Mouse (Mus musculus) right cerebral cortex, postnatal 10 days (tissue): ENCODE data around the gene Stard13.

Source experiments
- DNase-seq, 2 experiments: peaks; one replicate each; pipeline ENCODE4 v3.0.0; 2021; ENCODE audit warnings: low spot score in 2 of 2

Gene Stard13

DNA sequence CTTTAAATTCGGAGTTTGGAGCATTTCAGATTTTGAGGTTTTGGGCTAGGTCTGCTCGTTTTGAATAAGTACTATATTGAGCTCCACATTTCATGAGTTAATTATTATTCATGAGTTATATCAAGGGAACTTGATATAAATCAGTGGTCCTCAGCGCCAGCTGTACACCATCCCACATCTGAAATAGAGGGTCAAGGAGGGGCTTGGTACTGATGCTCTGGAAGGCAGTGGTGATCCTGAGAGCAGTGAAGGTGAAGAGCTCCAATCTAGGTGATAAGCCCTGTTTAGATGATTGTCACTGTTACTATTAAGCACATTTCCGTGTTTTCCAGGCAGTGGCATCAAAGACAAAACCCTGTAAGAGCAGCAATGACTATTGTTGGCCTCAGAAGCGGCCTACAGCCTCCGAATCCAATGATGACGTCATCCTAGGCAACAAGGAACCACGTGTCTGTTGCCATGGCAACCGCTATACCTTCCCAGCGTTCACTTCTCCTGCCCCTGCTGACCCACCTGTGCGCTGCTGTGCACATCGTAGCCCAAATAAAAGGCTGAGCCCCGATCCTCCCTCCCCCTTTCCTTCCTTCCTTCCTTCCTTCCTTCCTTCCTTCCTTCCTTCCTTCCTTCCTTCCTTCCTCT, 5.2 kb downstream of the Stard13 start:
- DNase-seq = no peak

DNA sequence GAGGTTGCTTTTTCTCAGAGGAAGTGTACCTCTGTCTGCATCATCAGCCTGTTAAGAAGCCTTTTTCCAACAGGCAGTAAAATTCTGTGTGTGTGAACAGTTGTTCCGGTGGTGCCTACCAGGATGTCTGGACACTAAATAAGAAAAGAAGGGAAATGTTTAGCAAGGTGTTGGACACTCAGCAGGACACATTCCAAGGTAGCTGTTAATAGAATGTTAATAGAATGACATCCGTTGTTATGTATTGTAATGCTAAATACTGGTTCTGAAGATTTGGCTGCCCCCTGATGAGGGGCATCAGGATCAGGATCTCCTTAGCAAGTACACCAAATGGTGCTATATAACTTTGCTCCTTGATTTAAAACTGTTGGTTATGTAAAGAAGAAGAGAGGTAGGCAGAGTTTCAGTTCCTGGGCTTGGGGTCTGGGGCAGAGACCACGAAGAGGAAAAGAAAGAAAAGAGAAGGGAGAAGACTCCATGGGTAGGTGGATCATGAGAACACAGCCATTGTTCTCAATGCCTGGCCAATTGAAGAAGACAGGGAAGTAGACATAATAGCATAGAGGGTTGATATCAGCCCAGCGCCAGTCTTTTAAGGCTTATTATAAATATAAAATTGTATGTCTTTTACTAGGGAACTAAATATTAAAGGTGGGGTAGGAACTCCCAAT, 9.8 kb downstream of the Stard13 start:
- DNase-seq = no peak

DNA sequence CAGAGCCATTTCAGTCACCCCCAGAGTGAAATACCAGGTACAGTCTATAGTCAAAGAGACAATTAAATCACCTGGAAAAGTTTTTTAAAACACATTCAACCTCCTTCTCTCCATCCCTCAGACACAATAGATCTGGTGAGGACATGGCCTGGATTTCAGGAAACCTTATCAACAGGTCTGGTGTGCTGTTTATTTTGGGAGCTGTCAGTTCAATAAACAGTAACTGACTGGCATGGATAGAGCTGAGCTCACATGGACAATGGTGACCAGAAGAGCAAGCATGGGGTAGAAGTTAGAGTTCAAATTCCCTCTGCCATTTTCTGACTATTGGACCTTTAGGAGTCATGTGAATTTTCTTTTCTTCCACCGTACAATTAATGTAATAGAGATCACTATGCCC, 10.8 kb downstream of the Stard13 start:
- no peak for DNase-seq

DNA sequence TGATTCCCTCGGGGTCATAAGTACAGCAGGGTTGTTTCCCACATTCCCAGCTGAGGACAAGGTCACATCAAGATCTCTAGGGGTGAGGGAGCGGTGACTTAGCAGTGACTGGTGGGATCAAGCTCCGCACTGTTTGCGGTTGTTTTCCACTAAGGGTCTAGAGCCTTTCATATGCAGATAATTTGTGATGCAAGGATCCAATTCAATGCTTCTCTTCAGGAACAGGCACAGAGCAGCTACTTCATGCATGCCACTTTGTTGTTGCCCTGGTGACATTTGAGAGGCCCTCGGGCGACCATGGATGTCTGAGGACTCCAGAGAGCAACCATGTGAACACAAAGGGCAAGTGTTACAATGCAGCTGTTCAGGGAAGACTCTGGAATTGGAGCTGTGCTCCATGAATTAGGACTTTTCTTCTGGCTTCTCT, 14.9 kb downstream of the Stard13 start:
- peak; percentile 35 to 52 for DNase-seq

DNA sequence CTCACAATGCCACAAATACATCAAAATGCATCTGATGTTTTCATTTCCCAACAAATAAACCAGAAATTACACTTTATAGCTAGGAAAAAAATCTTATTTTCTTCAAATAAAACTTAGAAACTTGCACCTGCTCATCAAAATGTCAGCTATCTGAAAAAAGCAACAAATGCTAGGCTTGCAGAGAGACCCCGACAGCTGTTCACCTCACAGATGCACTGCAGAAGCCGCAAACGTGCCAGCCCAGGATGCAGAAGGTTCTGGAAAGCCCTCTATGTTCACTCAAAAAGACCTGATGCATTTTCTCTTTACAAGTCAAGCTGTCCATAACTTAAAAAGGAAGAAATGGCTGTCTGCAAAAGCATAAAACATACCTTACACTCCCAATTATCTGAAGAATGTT, 20.5 kb downstream of the Stard13 start:
- no peak for DNase-seq

DNA sequence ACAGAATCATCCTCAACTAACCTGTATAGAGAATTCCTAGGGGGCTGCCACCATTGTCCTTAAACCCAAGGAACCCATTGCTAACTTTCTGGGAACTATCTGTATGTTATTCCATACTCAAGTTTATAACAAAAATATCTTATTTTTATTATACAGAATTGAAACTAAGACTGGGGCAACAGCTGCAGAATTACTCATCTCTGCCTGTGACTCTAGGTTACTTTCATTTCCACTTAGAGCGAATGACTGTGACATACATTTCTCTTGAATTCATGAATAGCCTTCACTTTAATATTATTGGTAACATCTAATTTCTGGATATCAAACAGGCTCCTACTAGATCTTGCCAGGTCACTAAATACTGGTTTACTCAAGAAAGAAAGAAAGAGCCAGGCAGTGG, 22.8 kb downstream of the Stard13 start:
- DNase-seq = no peak

DNA sequence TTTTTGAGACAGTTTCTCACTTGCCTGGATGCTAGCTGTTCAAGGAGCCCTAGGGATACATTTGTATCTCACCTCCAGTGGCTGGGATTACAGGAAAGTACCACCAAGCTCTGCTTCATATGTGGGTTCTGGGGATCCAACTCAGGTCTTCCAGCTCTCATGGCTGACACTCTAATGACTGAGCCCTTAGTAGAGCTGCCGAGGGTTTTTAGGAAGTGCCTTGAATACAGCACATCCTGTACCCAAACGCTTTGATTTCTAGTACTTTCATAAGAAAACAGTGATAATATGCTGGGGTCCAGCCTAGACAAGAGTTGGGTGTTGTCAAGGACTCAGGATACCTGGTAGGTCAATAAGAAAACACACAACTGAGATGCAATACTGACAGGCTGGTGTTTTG, 23.6 kb downstream of the Stard13 start:
- no peak for DNase-seq

DNA sequence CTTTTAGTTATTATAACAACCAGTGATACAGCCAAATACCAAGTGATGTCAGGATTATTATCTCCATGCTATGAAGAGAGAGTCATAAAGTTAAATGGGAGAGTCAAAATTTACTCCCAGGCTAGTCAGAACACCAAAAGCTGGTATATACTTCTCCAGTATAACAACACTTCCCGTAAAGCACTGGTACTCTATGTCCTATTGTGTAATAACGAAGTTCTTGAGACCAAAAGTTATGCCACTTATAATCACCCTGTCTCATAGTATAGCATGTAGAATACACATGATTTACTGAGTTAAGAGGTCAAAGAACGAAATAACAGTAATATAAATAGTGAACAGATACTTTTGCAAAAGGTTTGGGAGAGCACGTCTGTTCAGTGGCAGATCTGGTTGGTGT, 28.6 kb downstream of the Stard13 start:
- no peak for DNase-seq

DNA sequence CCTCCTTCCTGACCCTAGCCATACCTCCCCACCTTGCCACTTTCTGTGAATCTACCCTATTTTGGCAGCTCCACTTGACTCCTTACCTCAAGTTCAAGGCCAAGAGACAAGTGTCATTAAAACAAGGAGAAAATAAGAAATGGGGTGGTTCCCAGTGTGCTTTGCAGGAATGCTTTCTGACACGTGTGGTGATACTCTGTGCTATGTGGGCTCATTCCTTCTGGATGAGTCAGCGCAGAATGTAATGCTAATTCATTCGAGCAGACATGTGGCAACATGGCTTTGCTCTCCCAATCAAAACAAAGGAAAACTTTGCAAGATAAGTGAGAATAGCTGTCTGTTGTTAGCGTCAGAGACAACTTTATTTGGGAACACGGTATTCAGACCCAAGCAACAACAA, 30.7 kb downstream of the Stard13 start:
- DNase-seq = no peak

DNA sequence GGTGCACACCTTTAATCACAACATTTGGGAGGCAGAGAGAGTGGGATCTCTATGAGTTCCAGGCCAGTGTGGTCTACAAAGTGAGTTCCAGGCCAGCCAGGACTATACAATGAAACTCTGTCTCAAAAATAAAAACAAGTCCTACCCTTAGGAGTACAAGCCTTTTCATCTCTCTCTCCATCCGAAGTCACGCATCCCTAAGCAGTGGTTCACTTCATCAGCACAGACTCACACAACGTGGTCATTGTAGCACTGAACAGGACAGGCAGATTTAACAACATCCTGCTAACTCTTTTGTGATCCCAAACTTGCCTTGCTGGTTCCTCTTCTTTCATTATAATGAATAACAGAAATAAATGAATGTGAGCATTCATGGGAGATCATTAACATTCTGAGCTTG, 32.4 kb downstream of the Stard13 start:
- no peak for DNase-seq

DNA sequence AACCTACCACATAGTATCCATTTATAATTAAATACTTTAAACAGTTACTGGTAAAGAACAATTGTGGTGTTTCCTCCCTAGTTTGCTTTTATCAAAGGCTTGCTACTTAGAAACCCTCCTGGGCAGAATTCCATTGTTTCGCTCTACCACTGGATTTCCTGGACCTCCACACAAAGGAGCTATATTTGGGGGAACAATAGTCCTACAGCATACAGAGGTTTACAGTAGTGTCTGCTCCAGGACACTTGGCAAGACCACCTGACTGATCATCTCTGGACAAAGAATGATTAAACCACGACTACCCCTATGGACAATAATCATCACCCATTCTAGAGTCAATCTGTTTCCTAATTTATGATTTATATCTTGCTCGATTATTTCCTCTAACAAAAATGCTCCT, 34.4 kb downstream of the Stard13 start:
- DNase-seq = no peak

DNA sequence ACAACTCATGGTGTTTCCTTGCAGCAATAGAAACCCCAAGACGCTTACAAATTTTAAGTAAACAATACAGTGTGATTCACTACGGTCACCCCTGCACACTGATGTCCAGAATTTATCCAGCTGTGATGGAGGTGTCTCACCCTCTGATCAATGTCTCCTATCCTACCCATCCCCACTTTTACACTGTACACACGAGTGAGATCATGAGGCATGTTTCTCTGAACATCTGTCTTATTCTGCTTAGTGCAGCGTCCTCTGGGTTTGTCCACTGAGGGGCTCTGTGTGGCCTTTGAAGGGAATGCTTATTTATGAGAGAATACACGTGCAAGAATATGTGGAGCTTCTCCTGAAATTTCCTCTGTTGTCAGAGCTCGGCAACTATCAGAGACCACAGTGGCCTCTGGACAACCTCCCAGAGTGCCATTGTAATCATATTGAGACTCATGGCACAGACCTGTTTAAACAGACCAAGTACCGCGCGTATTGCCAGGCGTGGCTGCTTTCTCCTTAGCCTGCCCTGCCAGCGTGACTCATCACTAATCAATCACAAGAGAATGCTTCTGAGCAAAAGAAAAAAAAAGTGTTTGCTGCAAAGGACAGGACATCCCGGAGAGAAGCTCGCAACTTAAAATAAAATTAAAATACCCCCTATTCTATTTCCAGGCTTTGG, 36.9 kb downstream of the Stard13 start:
- DNase-seq = no peak

DNA sequence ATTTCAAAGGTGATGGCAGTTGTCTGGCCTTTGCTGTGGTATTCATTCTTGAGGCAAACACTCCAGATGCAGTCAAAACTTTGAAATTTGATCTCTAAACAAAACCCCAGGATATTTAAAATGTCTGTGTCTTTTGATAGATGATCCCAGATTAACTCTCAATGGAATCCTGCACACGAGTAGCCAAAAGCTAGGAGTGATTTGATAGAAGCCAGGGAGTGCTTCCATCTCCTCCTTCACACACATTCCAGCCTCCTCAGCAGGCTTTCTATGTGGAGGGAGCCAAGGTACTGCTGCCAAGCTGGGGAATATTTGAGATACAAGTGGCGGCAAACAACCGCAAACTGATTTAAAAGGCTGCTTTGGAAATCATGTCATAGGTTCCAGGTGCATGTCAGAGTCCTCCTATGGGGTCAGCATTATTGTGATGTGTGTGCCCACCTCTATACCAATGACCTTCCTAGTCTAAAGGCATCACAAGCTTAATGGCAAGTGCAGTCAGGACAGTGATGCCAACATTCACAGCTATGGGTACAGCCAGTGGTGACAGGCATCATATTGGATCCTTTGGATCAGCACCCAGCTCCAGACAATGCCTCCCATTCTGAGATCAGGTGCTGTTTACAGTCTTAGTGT, 39.6 kb downstream of the Stard13 start:
- no peak for DNase-seq

DNA sequence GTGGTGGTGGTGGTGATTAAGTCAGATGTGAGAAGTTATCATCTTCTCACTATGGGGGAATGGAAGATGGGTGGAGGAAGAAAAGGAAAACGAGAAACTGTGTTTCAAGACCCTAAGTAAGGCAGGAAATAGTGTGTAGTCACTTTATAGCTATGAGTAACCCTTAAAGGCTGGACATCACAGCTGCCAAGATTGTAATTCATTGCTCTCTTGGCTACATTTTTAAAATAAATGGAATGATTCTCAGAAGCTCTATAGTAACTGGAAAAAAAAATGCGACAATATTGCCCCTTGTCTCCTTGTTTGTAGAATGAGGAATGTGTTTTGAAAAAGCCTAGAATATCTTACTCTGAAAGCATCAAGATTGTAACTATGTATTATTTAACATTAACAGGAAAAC, 41.4 kb downstream of the Stard13 start:
- no peak for DNase-seq

DNA sequence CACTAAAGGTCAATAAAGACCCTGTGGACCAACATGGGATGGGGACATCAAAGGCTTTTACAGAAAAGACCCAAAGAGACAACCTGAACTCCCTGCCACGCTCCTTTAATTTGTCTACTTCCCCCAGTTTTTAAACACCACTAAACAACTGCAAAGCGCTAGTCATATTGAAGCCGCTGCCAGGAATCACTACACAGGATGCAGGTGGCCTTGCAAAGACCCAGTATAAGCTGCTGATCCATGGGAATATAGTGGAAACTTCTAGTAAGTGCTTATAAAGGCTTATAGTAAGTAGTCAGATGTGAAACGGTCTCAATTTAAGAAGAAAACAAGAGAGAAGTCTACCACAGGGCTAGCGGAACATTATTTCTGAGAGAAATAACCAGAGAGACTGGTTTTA, 42.9 kb downstream of the Stard13 start:
- DNase-seq = no peak

DNA sequence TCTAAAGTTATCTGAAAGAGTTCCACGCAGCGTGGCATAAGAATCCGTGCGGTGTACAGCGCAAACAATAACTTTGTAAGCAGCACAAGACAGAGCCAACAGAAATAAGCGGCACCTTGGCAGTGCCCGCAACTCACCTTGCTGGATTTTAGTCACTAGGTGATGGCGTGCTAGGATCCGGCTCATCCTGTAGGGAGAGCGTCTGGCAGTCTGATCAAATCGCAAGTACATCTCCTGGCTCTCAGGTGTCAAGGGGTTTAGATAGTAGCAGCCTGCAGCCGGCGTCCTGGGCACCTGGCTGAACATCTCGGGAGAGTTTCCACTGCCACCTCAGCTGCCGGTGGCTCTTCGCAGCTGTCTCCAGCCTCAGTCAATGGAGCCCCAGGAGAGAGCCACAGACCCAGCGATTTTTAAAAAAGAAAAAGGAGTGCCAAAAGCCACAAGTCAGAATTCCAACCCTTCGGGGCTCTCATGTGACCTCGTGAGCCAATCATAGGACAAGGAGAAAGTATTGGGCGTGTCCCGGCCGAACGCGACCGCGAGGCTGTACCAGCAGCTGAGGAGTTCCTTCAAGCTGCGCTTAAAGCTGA, 43.8 kb downstream of the Stard13 start:
- DNase-seq = peak; percentile 58 to 59

DNA sequence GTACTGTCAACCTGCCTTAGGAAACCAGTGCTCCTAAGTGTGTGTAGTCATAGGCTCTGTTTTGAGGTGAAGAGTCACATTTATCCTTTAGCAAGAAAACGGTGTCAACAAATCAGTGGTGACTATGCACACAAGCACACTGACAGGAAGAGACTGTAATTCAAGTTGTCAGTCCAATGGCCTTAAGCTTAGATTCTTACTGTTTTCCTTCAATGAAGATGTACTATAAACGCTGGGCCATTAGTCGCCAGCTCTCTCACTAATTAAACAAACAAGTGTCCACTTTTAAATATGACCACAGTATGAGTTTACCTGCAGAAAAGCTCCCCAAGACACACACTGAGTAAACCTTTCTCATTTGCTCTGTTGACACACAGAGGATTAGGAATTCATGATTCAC, 44.3 kb downstream of the Stard13 start:
- no peak for DNase-seq

DNA sequence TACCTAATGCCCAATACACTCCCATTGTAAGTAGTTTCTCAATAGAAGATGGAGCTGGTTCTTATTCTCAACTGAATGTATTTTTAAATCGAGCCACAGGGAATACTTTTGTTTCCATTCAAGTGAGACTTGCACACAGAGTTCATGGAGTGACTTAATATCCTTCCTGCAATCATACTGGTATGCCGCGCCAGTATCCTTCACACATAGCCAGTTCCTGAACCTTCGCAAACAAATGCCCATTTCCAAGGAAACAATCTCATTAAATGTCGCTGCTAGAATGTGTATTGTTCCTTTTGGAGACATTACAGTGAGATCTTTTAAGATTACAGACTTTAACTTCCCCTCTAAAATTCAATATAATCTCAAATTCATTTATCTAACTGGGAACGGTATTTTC, 45.0 kb downstream of the Stard13 start:
- DNase-seq = no peak

DNA sequence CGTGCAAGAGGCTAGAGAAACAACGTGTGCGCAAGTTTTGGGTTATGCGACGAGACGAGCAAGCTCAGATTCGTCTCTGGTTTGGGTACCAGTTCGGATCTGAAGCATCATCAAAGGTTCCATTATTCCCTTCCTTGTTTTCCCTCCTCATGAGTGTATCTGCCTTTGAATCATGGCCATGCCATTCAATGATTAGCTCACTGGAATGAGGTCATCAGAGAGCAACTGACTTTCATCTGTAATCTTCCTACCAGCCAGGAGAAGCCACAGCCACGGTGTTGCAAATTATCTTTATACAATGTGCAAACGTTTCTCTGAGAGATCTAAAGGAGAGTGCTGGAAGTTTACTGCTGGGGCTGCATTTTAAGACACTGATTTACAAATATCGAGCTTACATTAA, 46.3 kb downstream of the Stard13 start:
- no peak for DNase-seq

DNA sequence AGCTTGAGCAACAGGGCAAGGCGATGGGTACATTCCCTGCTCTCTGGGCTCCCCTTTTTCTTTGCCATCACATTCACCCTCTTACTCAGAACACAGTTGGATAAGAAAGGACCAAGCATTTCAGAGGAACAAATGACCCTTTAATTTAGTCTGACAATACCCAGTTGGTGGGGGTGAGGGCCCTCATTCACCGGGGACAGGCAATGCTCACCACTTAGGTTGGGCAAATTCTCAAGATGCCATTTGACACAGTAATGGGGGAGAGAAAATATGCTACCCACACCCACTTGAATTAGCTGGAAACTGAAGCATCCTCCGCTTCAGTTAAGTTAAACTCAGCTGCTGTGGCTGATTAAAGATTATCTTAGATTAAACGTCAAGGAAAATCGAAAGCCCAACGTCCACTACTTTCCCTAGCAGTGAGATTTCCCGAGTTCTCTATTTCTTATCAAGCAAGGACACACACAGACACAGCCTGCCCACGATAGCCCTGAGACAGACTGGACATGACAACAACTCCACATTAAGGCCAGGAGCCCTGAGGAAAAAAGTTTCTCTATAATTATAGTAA, 48.3 kb downstream of the Stard13 start:
- DNase-seq = no peak

DNA sequence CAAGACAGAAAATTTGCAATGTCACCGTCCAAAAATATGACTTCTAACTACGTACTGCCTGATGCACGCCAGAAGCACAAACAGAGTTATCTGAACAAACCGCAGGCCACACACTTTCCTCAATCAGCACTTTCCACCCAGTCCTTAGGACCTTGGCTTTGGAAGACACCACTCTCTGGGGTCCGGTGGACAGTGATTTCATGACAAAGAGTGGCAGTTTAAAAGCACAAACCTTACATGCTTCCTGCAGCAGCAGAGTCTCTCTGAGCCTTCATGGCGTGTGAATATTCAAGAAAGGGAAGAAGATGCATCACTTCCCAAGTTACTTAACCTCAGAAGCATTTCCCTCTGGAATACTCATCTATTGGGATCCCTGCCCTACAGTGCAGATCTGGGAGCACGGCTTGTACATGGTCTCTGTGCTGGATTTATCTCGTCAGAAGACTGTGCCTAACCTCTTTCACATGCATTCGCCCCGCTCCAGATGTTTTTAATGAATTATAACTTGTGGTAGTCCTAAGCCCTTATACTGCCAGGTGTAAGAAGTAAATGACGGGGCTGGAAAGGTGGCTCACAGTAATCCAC, 49.9 kb downstream of the Stard13 start:
- no peak for DNase-seq

DNA sequence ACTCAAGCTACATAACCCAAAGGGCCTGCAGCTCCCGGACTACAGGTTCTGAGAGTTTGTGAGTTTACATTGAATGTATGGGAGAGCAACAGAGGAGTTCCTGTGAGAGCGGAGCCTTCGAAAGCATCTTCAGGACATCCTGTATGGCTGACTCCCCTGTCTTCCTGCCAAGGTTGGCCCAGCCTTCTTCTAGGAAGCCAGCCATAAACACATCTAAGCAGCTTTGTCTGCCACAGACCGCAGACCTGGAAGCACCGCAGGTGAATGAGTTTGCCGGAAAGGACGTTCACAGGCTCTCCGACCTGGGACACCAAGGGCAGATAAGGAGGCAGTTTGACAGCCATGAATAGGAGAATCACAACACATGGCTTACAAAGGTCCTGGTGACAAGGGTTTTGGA, 52.3 kb downstream of the Stard13 start:
- no peak for DNase-seq
